Mouse (Mus musculus) stomach, embryonic 16.5 days (tissue): ENCODE measurements around the gene Nkx2-1. TPM values are rescaled to one million over a fixed set of nuclear protein-coding genes. Genes with fewer than 3 reads are reported as not detected.

Experiments used
- ATAC-seq: fragments of 200-750 bp; cut with Nextera tagmentation; 2 replicates; pipeline ENCODE4 v1.8.0; 2017; ENCODE audit warnings: moderate number of reproducible peaks, moderate TSS enrichment; ENCODE audit not compliant: insufficient read depth, low FRiP score
- H3K27ac ChIP-seq: fragments of 300-500 bp; sonication (generic); 2 replicates; pipeline ENCODE4 v1.5.1; 2014; ENCODE audit warnings: low read length
- H3K27me3 ChIP-seq: fragments of 300-500 bp; sonication (generic); 2 replicates; pipeline ENCODE4 v1.6.1; 2014; ENCODE audit warnings: low read length, control low read depth, mixed read lengths; ENCODE audit not compliant: control insufficient read depth, insufficient read depth
- H3K36me3 ChIP-seq: fragments of 300-500 bp; sonication (generic); 2 replicates; pipeline ENCODE4 v1.6.1; 2014; ENCODE audit warnings: low read length; ENCODE audit not compliant: control insufficient read depth, insufficient read depth
- H3K4me1 ChIP-seq: fragments of 300-500 bp; sonication (generic); 2 replicates; pipeline ENCODE4 v1.6.1; 2014; ENCODE audit warnings: low read length, control low read depth, mixed read lengths; ENCODE audit not compliant: control insufficient read depth, insufficient read depth
- H3K4me2 ChIP-seq: fragments of 300-500 bp; sonication (generic); 2 replicates; pipeline ENCODE4 v1.6.1; 2014; ENCODE audit warnings: low read depth, low read length, mixed read lengths
- H3K4me3 ChIP-seq: fragments of 300-500 bp; sonication (generic); replicated peaks from 2 replicates; pipeline ENCODE4 v1.5.1; 2014; ENCODE audit warnings: mild to moderate bottlenecking, low read length
- H3K9ac ChIP-seq: fragments of 300-500 bp; sonication (generic); 2 replicates; pipeline ENCODE4 v1.6.1; 2014; ENCODE audit warnings: low read length
- H3K9me3 ChIP-seq: fragments of 300-500 bp; sonication (generic); replicated peaks from 2 replicates; pipeline ENCODE4 v1.6.1; 2016; ENCODE audit warnings: low read length, control low read depth; ENCODE audit not compliant: control insufficient read depth
- WGBS: fragments of 180-500 bp; shearing (Covaris S2); extraction: QIAGEN DNeasy Blood & Tissue Kit; methylation state at CpG from one replicate; pipeline ENCODE4 v1.1.7; 2014; 5-methylcytosine and 5-hydroxymethylcytosine counted together
- polyA plus RNA-seq: library from polyadenylated mRNA; unstranded; fragments of >200 nt; fragmentation: Nextera tagmentation; extraction: Ambion mirVana; gene quantifications from 2 replicates; pipeline ENCODE4 v1.2.1, GENCODE M21; 2015

The Nkx2-1 gene
- polyA plus RNA-seq, 1 experiment from 2014 or later = not detected

GRCm38 (mm10) chr12:56534651-56535326 lies 1.9 kb downstream of the Nkx2-1 start:
- Histone ChIP-seq H3K36me3 (no peaks in the 10 kb centered on the region), H3K4me3 (peak overlapping the region; percentile 34), H3K9me3 (no peaks in the 10 kb centered on the region), H3K4me2 (peak overlapping the region; percentile 49), H3K4me1 (0 out of 2 replicates have a peak, but pooled peaks cover 7% of the 10 kb centered on the region), H3K27me3 (peaks cover 88% of the 10 kb centered on the region), H3K9ac (no peak overlapping the region), H3K27ac (no peak overlapping the region)
- no peak for ATAC-seq
- 1% methylated on average over 62 of the region's 62 CpGs for WGBS

GRCm38 (mm10) chr12:56534311-56534650 lies 2.4 kb downstream of the Nkx2-1 start:
- Histone ChIP-seq H3K4me2 (peak overlapping the region; percentile 49), H3K9me3 (no peaks in the 10 kb centered on the region), H3K9ac (no peak overlapping the region), H3K36me3 (no peaks in the 10 kb centered on the region), H3K27me3 (peaks cover 88% of the 10 kb centered on the region), H3K27ac (no peak overlapping the region), H3K4me3 (peak overlapping the region; percentile 34; the same call in 1 of the 2 replicates), H3K4me1 (0 out of 2 replicates have a peak, but pooled peaks cover 7% of the 10 kb centered on the region)
- WGBS = under 1% methylated on average over 24 of the region's 24 CpGs
- no peak for ATAC-seq

- 1% methylated on average over 53 of the region's 54 CpGs for WGBS
- peak overlapping the region; percentile 26; the same call in 1 of the 2 replicates for H3K4me3 ChIP-seq
- no peaks in the 10 kb centered on the region for H3K9me3 ChIP-seq
- no peak for ATAC-seq
- no peak overlapping the region for H3K27ac ChIP-seq
- no peak overlapping the region for H3K4me2 ChIP-seq
- no peaks in the 10 kb centered on the region for H3K36me3 ChIP-seq
- 0 out of 2 replicates have a peak, but pooled peaks cover 7% of the 10 kb centered on the region for H3K4me1 ChIP-seq
- no peak overlapping the region for H3K9ac ChIP-seq
- H3K27me3 ChIP-seq = peaks cover 87% of the 10 kb centered on the region
Observed at GRCm38 (mm10) chr12:56533501-56534310, 3.0 kb downstream of the Nkx2-1 start.

- peak overlapping the region; percentile 24; the same call in 1 of the 2 replicates for H3K4me2 ChIP-seq
- H3K4me1 ChIP-seq = 0 out of 2 replicates have a peak, but pooled peaks cover 7% of the 10 kb centered on the region
- no peak for ATAC-seq
- no peaks in the 10 kb centered on the region for H3K9me3 ChIP-seq
- H3K36me3 ChIP-seq = no peaks in the 10 kb centered on the region
- peak overlapping the region; percentile 26 for H3K4me3 ChIP-seq
- H3K27ac ChIP-seq = no peak overlapping the region
- H3K27me3 ChIP-seq = peaks cover 86% of the 10 kb centered on the region
- no peak overlapping the region for H3K9ac ChIP-seq
- 1% methylated on average over 34 of the region's 50 CpGs for WGBS
Observed at GRCm38 (mm10) chr12:56532986-56533495, 3.7 kb downstream of the Nkx2-1 start.

- Histone ChIP-seq H3K9me3 (no peaks in the 10 kb centered on the region), H3K27ac (no peak overlapping the region)
- ATAC-seq = no peak
Observed at GRCm38 (mm10) chr12:56532142-56532541, 4.6 kb downstream of the Nkx2-1 start.

GRCm38 (mm10) chr12:56531051-56531620 lies 5.6 kb downstream of the Nkx2-1 start:
- Histone ChIP-seq H3K4me2 (no peak overlapping the region), H3K36me3 (no peaks in the 10 kb centered on the region), H3K27me3 (peaks cover 85% of the 10 kb centered on the region), H3K27ac (no peak overlapping the region), H3K4me3 (no peak overlapping the region), H3K9ac (no peak overlapping the region), H3K4me1 (0 out of 2 replicates have a peak, but pooled peaks cover 7% of the 10 kb centered on the region), H3K9me3 (no peaks in the 10 kb centered on the region)
- ATAC-seq = no peak
- WGBS = 6% methylated on average over 3 of the region's 3 CpGs

More at GRCm38 (mm10) chr12:56532142-56532541, 4.6 kb downstream of the Nkx2-1 start:
- Histone ChIP-seq H3K4me1 (0 out of 2 replicates have a peak, but pooled peaks cover 7% of the 10 kb centered on the region), H3K4me3 (no peak overlapping the region), H3K36me3 (no peaks in the 10 kb centered on the region), H3K27me3 (peaks cover 85% of the 10 kb centered on the region), H3K9ac (no peak overlapping the region), H3K4me2 (no peak overlapping the region)
- 2% methylated on average over 4 of the region's 4 CpGs for WGBS

- 3% methylated on average over 3 of the region's 3 CpGs for WGBS
- Histone ChIP-seq H3K27me3 (peaks cover 81% of the 10 kb centered on the region), H3K27ac (no peak overlapping the region), H3K36me3 (no peaks in the 10 kb centered on the region), H3K4me1 (0 out of 2 replicates have a peak, but pooled peaks cover 4% of the 10 kb centered on the region), H3K9ac (no peak overlapping the region), H3K4me2 (no peak overlapping the region), H3K9me3 (no peaks in the 10 kb centered on the region), H3K4me3 (no peak overlapping the region)
- no peak for ATAC-seq
Observed at GRCm38 (mm10) chr12:56529931-56530330, 6.8 kb downstream of the Nkx2-1 start.

GRCm38 (mm10) chr12:56528881-56529681 lies 7.6 kb downstream of the Nkx2-1 start:
- peaks cover 77% of the 10 kb centered on the region for H3K27me3 ChIP-seq
- H3K4me2 ChIP-seq = no peak overlapping the region
- WGBS = 1% methylated on average over 36 of the region's 36 CpGs
- H3K4me3 ChIP-seq = no peak overlapping the region
- H3K4me1 ChIP-seq = no peaks in the 10 kb centered on the region
- ATAC-seq = no peak
- H3K9me3 ChIP-seq = no peaks in the 10 kb centered on the region
- no peaks in the 10 kb centered on the region for H3K36me3 ChIP-seq
- no peak overlapping the region for H3K27ac ChIP-seq
- no peak overlapping the region for H3K9ac ChIP-seq
